ENCODE assay signal across 24 mouse cellular contexts in the genomic region with DNA sequence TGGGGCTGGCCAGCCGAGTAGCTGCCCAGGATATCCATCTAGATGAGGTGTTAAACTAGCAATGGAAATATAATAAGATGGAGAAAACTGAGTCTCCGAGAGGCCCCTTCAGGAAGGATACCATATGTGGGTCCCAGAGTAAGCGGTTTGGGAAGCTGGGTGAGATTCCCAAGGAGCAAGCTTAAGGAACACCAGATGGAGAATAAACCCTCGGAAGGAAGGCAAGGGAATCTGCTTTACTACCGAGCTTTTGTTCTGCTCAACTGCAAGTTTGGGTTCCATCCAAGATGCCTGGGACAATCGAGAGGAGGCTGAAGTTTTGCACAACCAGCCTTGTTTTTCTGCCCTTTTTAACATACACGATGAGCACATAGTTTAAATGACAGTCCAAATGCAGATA.
DNase-seq lines count a peak whose midpoint lies in the region; ATAC-seq lines count a peak whose summit lies in the region.
"Had no signal": no experiment of that assay in that cellular context is flagged by ENCODE, and none has a peak within 500 bp of the region (broad histone marks: within the 10 kb centered on the region; RNA-seq: fewer than 3 reads in every experiment).

No protein-coding gene starts in this region.

- WGBS in forebrain, embryonic 14.5 days, result 65% methylated on average over 7 of the region's 7 CpGs
- 71% methylated on average over 7 of the region's 7 CpGs for WGBS in forebrain, embryonic 11.5 days
- WGBS in limb, embryonic 15.5 days, result 41% methylated on average over 7 of the region's 7 CpGs
- 86% methylated on average over 7 of the region's 7 CpGs for WGBS in midbrain, embryonic 10.5 days

- no peak overlapping the region for H3K9ac ChIP-seq in forebrain, embryonic 14.5 days (ENCODE audit: low read length)
- no peak overlapping the region for H3K9ac ChIP-seq in forebrain, embryonic 11.5 days (ENCODE audit: low read length)
- H3K9ac ChIP-seq in limb, embryonic 15.5 days, result no peak overlapping the region
- H3K9ac ChIP-seq: forebrain, postnatal 0 days; heart, embryonic 15.5 days; hindbrain, embryonic 14.5 days; liver, embryonic 12.5 days had no signal

- no peak for ATAC-seq in forebrain, embryonic 14.5 days
- ATAC-seq in forebrain, embryonic 11.5 days (replicated peaks; ENCODE audit: low FRiP score), result no peak
- no peak for ATAC-seq in limb, embryonic 15.5 days (ENCODE audit: insufficient number of reproducible peaks, low FRiP score, low TSS enrichment, low read depth)
- ATAC-seq: CD4-positive, CD25-positive, alpha-beta regulatory T cell, adult 4 months; forebrain, postnatal 0 days; liver, embryonic 12.5 days had no signal

- H3K27me3 ChIP-seq in forebrain, embryonic 14.5 days (replicated peaks; ENCODE audit: control insufficient read depth, insufficient read depth, low read length), result no peaks in the 10 kb centered on the region
- no peaks in the 10 kb centered on the region for H3K27me3 ChIP-seq in forebrain, embryonic 11.5 days (ENCODE audit: control insufficient read depth, insufficient read depth, low read length)
- H3K27me3 ChIP-seq in limb, embryonic 15.5 days, result no peaks in the 10 kb centered on the region
- H3K27me3 ChIP-seq in midbrain, embryonic 10.5 days (ENCODE audit: low read depth, poor library complexity, severe bottlenecking), result no peaks in the 10 kb centered on the region
- H3K27me3 ChIP-seq: heart, embryonic 15.5 days; liver, embryonic 12.5 days; megakaryocyte, embryonic 14.5 days had no signal

- H3K9me3 ChIP-seq in forebrain, embryonic 14.5 days (replicated peaks; ENCODE audit: control insufficient read depth, low read length), result no peaks in the 10 kb centered on the region
- H3K9me3 ChIP-seq in forebrain, embryonic 11.5 days (ENCODE audit: control insufficient read depth, low read length), result no peaks in the 10 kb centered on the region
- no peaks in the 10 kb centered on the region for H3K9me3 ChIP-seq in limb, embryonic 15.5 days
- no peaks in the 10 kb centered on the region for H3K9me3 ChIP-seq in midbrain, embryonic 10.5 days (replicated peaks)
- H3K9me3 ChIP-seq: heart, embryonic 15.5 days; liver, embryonic 12.5 days; megakaryocyte, embryonic 14.5 days had no signal

- peak; percentile 14 for DNase-seq in forebrain, embryonic 14.5 days (ENCODE audit: low spot score)
- no peak for DNase-seq in forebrain, embryonic 11.5 days (ENCODE audit: low spot score)
- peak; percentile 1 to 4 for DNase-seq in layer of hippocampus, postnatal 14 days (ENCODE audit: low spot score in 2 of 2)
- DNase-seq in layer of hippocampus, adult 9-10 months (ENCODE audit: low spot score), result no peak
- DNase-seq in brain, adult 2 months (ENCODE audit: low read depth, low spot score), result peak; percentile 20
- no peak for DNase-seq in midbrain, embryonic 10.5 days (ENCODE audit: low spot score)
- DNase-seq: adrenal gland, postnatal 36 days; cerebellum, adult 11 months; cerebellum, postnatal 25 days; forebrain, postnatal 0 days; gastrocnemius, postnatal 36 days; heart, postnatal 36 days; kidney, adult 2 months; lung, adult 18-20 months; lung, postnatal 36 days; right cerebral cortex, adult 18-20 months; thymus, adult 2 months had no signal

- H3K27ac ChIP-seq in forebrain, embryonic 14.5 days (ENCODE audit: low read depth, low read length), result no peak overlapping the region
- no peak overlapping the region for H3K27ac ChIP-seq in forebrain, embryonic 11.5 days (ENCODE audit: low read depth, low read length)
- H3K27ac ChIP-seq in limb, embryonic 15.5 days, result peak overlapping the region; percentile 24; the same call in 1 of the 2 replicates
- no peak overlapping the region for H3K27ac ChIP-seq in midbrain, embryonic 10.5 days (replicated peaks)
- H3K27ac ChIP-seq: heart, embryonic 15.5 days; hindbrain, embryonic 14.5 days; kidney, postnatal 0 days; liver, embryonic 12.5 days had no signal

- no peaks in the 10 kb centered on the region for H3K36me3 ChIP-seq in forebrain, embryonic 14.5 days (ENCODE audit: control insufficient read depth, insufficient read depth, low read length)
- no peaks in the 10 kb centered on the region for H3K36me3 ChIP-seq in forebrain, embryonic 11.5 days (ENCODE audit: control insufficient read depth, insufficient read depth, low read length)
- no peaks in the 10 kb centered on the region for H3K36me3 ChIP-seq in limb, embryonic 15.5 days
- no peaks in the 10 kb centered on the region for H3K36me3 ChIP-seq in midbrain, embryonic 10.5 days
- H3K36me3 ChIP-seq: heart, embryonic 15.5 days; liver, embryonic 12.5 days had no signal

- H3K4me3 ChIP-seq in forebrain, embryonic 14.5 days (ENCODE audit: low read depth, low read length), result no peak overlapping the region
- H3K4me3 ChIP-seq in forebrain, embryonic 11.5 days (ENCODE audit: low read depth, low read length), result no peak overlapping the region
- H3K4me3 ChIP-seq in limb, embryonic 15.5 days, result no peak overlapping the region
- H3K4me3 ChIP-seq in midbrain, embryonic 10.5 days, result no peak overlapping the region
- H3K4me3 ChIP-seq: heart, embryonic 15.5 days; liver, embryonic 12.5 days had no signal

- H3K4me1 ChIP-seq in forebrain, embryonic 14.5 days (ENCODE audit: control insufficient read depth, insufficient read depth, low read length), result no peaks in the 10 kb centered on the region
- H3K4me1 ChIP-seq in forebrain, embryonic 11.5 days (replicated peaks; ENCODE audit: control insufficient read depth, insufficient read depth, low read length), result no peaks in the 10 kb centered on the region
- 0 out of 2 replicates have a peak, but pooled peaks cover 6% of the 10 kb centered on the region for H3K4me1 ChIP-seq in limb, embryonic 15.5 days
- H3K4me1 ChIP-seq in midbrain, embryonic 10.5 days, result no peaks in the 10 kb centered on the region
- H3K4me1 ChIP-seq: heart, embryonic 15.5 days; liver, embryonic 12.5 days; megakaryocyte, embryonic 14.5 days had no signal

- no peak overlapping the region for H3K4me2 ChIP-seq in forebrain, embryonic 14.5 days (ENCODE audit: low read length)
- H3K4me2 ChIP-seq in forebrain, embryonic 11.5 days (ENCODE audit: low read depth, low read length, severe bottlenecking), result no peak overlapping the region
- no peak overlapping the region for H3K4me2 ChIP-seq in limb, embryonic 15.5 days
- H3K4me2 ChIP-seq: heart, embryonic 15.5 days; hindbrain, embryonic 14.5 days; liver, embryonic 12.5 days had no signal

Comparison
In these comparisons a context has a peak if more than half of its experiments do, and no peak if none do; other contexts are left out.
1. DNase-seq: peak in forebrain, embryonic 14.5 days (single experiment), layer of hippocampus, postnatal 14 days (2 of 2) and brain, adult 2 months (single experiment); none in forebrain, embryonic 11.5 days (single experiment), layer of hippocampus, adult 9-10 months (single experiment) and midbrain, embryonic 10.5 days (single experiment).